Mouse (Mus musculus) spleen, adult 2 months (tissue): ENCODE measurements around the gene Gm20458.

ENCODE experiments used
- CTCF ChIP-seq: fragments of 200-500 bp; IDR thresholded peaks from 2 replicates; pipeline ENCODE4 v1.5.1; 2011; ENCODE audit warnings: mild to moderate bottlenecking, inconsistent platforms; ENCODE audit not compliant: insufficient read depth, insufficient read length, insufficient replicate concordance; ENCODE audit errors: extremely low read depth
- POLR2A ChIP-seq: fragments of 200-500 bp; IDR thresholded peaks from 2 replicates; pipeline ENCODE4 v1.6.1; 2011; ENCODE audit warnings: low read depth, low read length, inconsistent platforms

DNA sequence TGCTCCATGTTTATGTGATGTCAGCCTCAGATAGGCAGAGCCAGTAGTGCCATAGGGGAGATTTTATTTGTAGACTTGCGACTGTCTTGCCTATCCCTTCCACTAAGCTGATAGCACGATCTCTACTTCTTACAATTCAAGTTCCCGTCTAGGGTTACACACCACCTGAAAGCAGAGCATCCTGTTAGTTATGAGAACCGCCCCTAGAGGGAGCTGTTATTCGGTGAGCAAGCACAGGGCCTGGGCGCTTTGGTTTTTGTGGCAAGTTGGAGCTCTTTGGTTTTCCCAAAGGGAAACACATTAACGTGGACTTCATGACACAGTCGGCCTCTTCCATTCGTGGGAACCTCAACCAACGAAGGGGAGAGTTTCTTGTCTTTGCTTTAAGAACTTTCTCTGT is 9.5 kb downstream of the Gm20458 start:
- TF ChIP-seq CTCF (peak; percentile 47; the same call in 1 of the 2 replicates), POLR2A (no peak)
